Mouse (Mus musculus): ENCODE data around the gene Gm21988. TPM values are rescaled to one million over a fixed set of nuclear protein-coding genes. Genes with fewer than 3 reads are reported as not detected.
A peak's percentile ranks its signal among the peaks of the same experiment; 100 is the strongest.

Gm21988 gene
- polyA plus RNA-seq, 1 experiment from 2014 or later = 15.3 TPM

DNA sequence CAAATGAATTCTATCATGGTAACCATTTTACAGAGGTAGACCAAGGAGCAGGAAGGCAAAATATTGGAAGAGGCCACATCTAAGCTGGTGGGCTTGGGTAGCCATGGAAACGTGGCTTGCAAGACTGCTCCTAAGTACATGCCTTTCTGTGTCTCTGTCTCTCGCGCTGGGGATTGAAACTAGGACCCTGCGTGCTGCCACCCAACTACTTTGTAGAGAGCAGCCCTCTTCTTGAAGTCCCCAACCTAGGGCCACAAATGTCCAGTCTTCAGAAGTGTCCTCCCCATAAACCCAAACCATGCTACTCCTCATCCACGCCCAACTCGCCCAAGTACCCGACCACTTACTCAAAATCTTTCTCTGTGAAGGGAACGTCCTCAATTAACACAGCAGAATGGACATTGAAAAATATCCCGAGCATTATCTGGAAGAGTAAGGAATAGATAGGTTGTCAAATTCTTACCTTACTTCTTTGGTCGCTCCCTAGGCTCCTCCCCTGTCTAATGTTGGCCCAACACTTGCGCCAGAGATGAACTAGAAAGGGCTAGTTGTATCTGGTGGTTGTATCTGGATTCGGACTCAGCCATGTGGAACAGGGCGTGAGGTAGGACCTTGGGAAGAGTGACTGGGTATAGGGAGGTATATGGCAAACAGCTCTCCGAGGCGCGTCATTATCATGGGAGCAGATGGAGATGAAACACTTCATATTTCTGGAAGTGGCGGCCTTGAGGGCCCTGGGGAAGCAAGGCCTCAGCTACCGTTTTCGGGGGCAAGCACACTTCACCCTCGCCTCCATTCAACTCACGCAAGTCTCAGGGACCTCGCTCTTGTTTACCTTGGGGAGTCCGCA is 814 bp downstream of the Gm21988 start:
- ATAC-seq (no peak), DNase-seq (ENCODE audit: low spot score) (peak; percentile 61)
- Histone ChIP-seq H3K36me3 (ENCODE audit: insufficient read depth, low read length) (no peaks in the 10 kb centered on the region), H3K27ac (ENCODE audit: low read length) (peak overlapping the region; percentile 95), H3K9ac (replicated peaks; ENCODE audit: low read depth) (peak overlapping the region; percentile 84), H3K4me3 (ENCODE audit: low read depth, low read length) (peak overlapping the region; percentile 72), H3K4me2 (replicated peaks; ENCODE audit: low read depth, low read length) (peak overlapping the region; percentile 69), H3K4me1 (ENCODE audit: insufficient read depth, low read depth, low read length) (peaks cover 16% of the 10 kb centered on the region), H3K27me3 (replicated peaks; ENCODE audit: insufficient read depth, low read length) (no peaks in the 10 kb centered on the region), H3K9me3 (ENCODE audit: low read length) (no peaks in the 10 kb centered on the region)
- no peak for TF ChIP-seq CTCF (IDR thresholded peaks at IDR 0.05)
- no peak for TF ChIP-seq EP300 (IDR thresholded peaks at IDR 0.05)
- 8% methylated on average over 23 of the region's 23 CpGs for WGBS

DNA sequence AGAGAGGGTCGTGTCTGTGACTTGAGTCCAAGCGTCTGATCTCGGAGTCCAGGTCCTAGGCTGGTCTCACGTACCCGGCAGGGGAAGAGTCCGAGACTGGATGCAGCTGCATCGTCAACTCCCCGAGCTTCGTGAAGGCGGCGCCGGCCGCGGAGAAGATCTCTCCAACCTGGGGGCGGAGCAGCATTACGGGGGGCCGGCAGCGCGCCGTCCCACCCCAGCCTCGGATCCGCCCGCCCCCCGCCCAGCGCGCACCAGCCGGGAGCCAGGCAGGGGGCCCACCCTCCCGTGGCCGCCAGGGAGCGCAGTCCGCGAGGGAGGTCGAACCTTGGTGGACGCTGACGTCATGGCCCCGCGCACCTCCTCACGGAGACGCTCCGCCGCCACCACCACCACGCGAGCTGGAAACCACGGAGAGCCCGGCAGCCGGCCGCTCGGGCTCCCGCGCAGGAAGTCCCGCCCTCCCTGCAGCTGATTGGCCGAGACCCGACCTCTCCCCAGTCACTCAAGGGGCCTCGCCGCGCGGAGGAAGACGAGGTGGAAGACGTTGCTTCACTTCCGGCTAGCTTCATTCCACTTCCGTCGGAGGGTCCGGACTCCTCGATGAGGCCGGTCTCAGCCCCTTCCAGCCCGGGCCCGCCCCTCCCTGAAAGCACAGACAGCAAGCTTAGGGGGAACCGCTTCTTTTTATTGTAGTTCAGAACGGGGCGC is 2.0 kb downstream of the Gm21988 start, which contains the start of gene 0610010K14Rik:
Gene 0610010K14Rik, minus strand, starts transcription at position 458 of the 711 bp plus-strand sequence.
- Histone ChIP-seq H3K27me3 (replicated peaks; ENCODE audit: insufficient read depth, low read length) (no peaks in the 10 kb centered on the region), H3K9ac (replicated peaks; ENCODE audit: low read depth) (peak within 1 kb of the TSS; percentile 84), H3K4me2 (replicated peaks; ENCODE audit: low read depth, low read length) (peak within 1 kb of the TSS; percentile 69), H3K36me3 (ENCODE audit: insufficient read depth, low read length) (no peaks in the 10 kb centered on the region), H3K9me3 (ENCODE audit: low read length) (no peaks in the 10 kb centered on the region), H3K4me1 (ENCODE audit: insufficient read depth, low read depth, low read length) (peaks cover 16% of the 10 kb centered on the region), H3K4me3 (ENCODE audit: low read depth, low read length) (peak within 1 kb of the TSS; percentile 72), H3K27ac (ENCODE audit: low read length) (peak within 1 kb of the TSS; percentile 95)
- DNase-seq (ENCODE audit: low spot score) = peak; percentile 98
- ATAC-seq = peak; percentile 95
- TF ChIP-seq EP300 (IDR thresholded peaks at IDR 0.05) = no peak
- peak; percentile 79 for TF ChIP-seq CTCF (IDR thresholded peaks at IDR 0.05)
- under 1% methylated on average over 58 of the region's 70 CpGs for WGBS

GRCm38 (mm10) chr11:70236717-70237116 is 2.9 kb downstream of the Gm21988 start:
- H3K4me3 ChIP-seq (ENCODE audit: low read depth, low read length) = peak overlapping the region; percentile 72; the same call in 1 of the 2 replicates
- H3K9me3 ChIP-seq (ENCODE audit: low read length) = no peaks in the 10 kb centered on the region
- no peaks in the 10 kb centered on the region for H3K36me3 ChIP-seq (ENCODE audit: insufficient read depth, low read length)
- TF ChIP-seq EP300 (IDR thresholded peaks at IDR 0.05) = no peak
- TF ChIP-seq CTCF (IDR thresholded peaks at IDR 0.05) = no peak
- DNase-seq (ENCODE audit: low spot score) (peak; percentile 43), ATAC-seq (no peak)
- H3K4me2 ChIP-seq (replicated peaks; ENCODE audit: low read depth, low read length) = peak overlapping the region; percentile 69
- H3K9ac ChIP-seq (replicated peaks; ENCODE audit: low read depth) = peak overlapping the region; percentile 53; the same call in 1 of the 2 replicates
- WGBS = 13% methylated on average over 7 of the region's 7 CpGs
- H3K4me1 ChIP-seq (ENCODE audit: insufficient read depth, low read depth, low read length) = peaks cover 16% of the 10 kb centered on the region
- peak overlapping the region; percentile 95 for H3K27ac ChIP-seq (ENCODE audit: low read length)
- H3K27me3 ChIP-seq (replicated peaks; ENCODE audit: insufficient read depth, low read length) = no peaks in the 10 kb centered on the region

GRCm38 (mm10) chr11:70235254-70235900 is 4.3 kb downstream of the Gm21988 start:
- no peaks in the 10 kb centered on the region for H3K36me3 ChIP-seq (ENCODE audit: insufficient read depth, low read length)
- no peak overlapping the region for H3K4me3 ChIP-seq (ENCODE audit: low read depth, low read length)
- TF ChIP-seq CTCF (IDR thresholded peaks at IDR 0.05) (no peak), EP300 (IDR thresholded peaks at IDR 0.05) (no peak)
- H3K27me3 ChIP-seq (replicated peaks; ENCODE audit: insufficient read depth, low read length) = no peaks in the 10 kb centered on the region
- no peaks in the 10 kb centered on the region for H3K9me3 ChIP-seq (ENCODE audit: low read length)
- no peak overlapping the region for H3K27ac ChIP-seq (ENCODE audit: low read length)
- peaks cover 14% of the 10 kb centered on the region for H3K4me1 ChIP-seq (ENCODE audit: insufficient read depth, low read depth, low read length)
- 89% methylated on average over 12 of the region's 12 CpGs for WGBS
- H3K4me2 ChIP-seq (replicated peaks; ENCODE audit: low read depth, low read length) = no peak overlapping the region
- no peak overlapping the region for H3K9ac ChIP-seq (replicated peaks; ENCODE audit: low read depth)
- ATAC-seq (no peak), DNase-seq (ENCODE audit: low spot score) (no peak)

DNA sequence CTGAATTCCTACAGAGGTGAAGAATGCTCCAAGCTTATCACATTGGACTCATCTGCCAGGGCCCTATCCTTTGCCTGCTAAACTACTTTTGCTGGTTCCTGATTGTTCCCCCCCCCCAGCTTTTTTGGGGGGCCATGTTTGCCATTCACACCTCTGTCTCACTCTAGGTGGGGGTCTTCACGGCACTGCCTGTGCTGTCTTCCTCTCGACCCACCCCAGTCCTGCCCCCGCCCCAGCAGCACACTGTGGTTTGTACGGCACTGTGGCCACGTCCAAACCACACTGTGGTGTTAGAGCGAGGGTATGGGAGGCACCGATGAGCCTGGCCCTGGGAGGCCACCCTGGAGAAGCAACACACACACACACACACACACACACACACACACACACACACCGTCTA is 5.1 kb downstream of the Gm21988 start:
- Histone ChIP-seq H3K4me1 (ENCODE audit: insufficient read depth, low read depth, low read length) (peaks cover 12% of the 10 kb centered on the region), H3K36me3 (ENCODE audit: insufficient read depth, low read length) (no peaks in the 10 kb centered on the region), H3K4me2 (replicated peaks; ENCODE audit: low read depth, low read length) (peak overlapping the region; percentile 57; the same call in 1 of the 2 replicates), H3K27me3 (replicated peaks; ENCODE audit: insufficient read depth, low read length) (peaks cover 7% of the 10 kb centered on the region; the same call in 1 of the 2 replicates), H3K4me3 (ENCODE audit: low read depth, low read length) (no peak overlapping the region), H3K27ac (ENCODE audit: low read length) (peak overlapping the region; percentile 51; the same call in 1 of the 2 replicates), H3K9ac (replicated peaks; ENCODE audit: low read depth) (no peak overlapping the region), H3K9me3 (ENCODE audit: low read length) (no peaks in the 10 kb centered on the region)
- 78% methylated on average over 8 of the region's 8 CpGs for WGBS
- ATAC-seq (no peak), DNase-seq (ENCODE audit: low spot score) (no peak)
- TF ChIP-seq EP300 (IDR thresholded peaks at IDR 0.05) (no peak), CTCF (IDR thresholded peaks at IDR 0.05) (no peak)
